Mouse (Mus musculus) midbrain, embryonic 11.5 days (tissue): ENCODE results near the gene Kdm1b. TPM values are rescaled to one million over a fixed set of nuclear protein-coding genes. Genes with fewer than 3 reads are reported as not detected.

Experiments used
- ATAC-seq: fragments of 200-750 bp; cut with Nextera tagmentation; 2 replicates; pipeline ENCODE4 v1.8.0; 2017; ENCODE audit warnings: moderate TSS enrichment, moderate library complexity; ENCODE audit not compliant: low FRiP score
- DNase-seq: peaks from one replicate; pipeline ENCODE4 v3.0.0; 2015; ENCODE audit warnings: low spot score; ENCODE audit errors: missing footprints
- H3K27ac ChIP-seq: fragments of 300-500 bp; sonication (generic); 2 replicates; pipeline ENCODE4 v1.5.1; 2014; ENCODE audit warnings: low read depth, low read length
- H3K27me3 ChIP-seq: fragments of 300-500 bp; sonication (generic); 2 replicates; pipeline ENCODE4 v1.6.1; 2014; ENCODE audit warnings: mild to moderate bottlenecking, low read length, moderate library complexity, mixed read lengths; ENCODE audit not compliant: control insufficient read depth, insufficient read depth
- H3K36me3 ChIP-seq: fragments of 300-500 bp; sonication (generic); 2 replicates; pipeline ENCODE4 v1.6.1; 2014; ENCODE audit warnings: mild to moderate bottlenecking, low read length, moderate library complexity, mixed read lengths; ENCODE audit not compliant: control insufficient read depth, insufficient read depth
- H3K4me1 ChIP-seq: fragments of 300-500 bp; sonication (generic); 2 replicates; pipeline ENCODE4 v1.6.1; 2014; ENCODE audit warnings: low read length; ENCODE audit not compliant: control insufficient read depth, insufficient read depth
- H3K4me2 ChIP-seq: fragments of 300-500 bp; sonication (generic); 2 replicates; pipeline ENCODE4 v1.6.1; 2014; ENCODE audit warnings: mild to moderate bottlenecking, moderate library complexity
- H3K4me3 ChIP-seq: fragments of 300-500 bp; sonication (generic); 2 replicates; pipeline ENCODE4 v1.5.1; 2014; ENCODE audit warnings: low read depth, low read length
- H3K9ac ChIP-seq: fragments of 300-500 bp; sonication (generic); 2 replicates; pipeline ENCODE4 v1.6.1; 2014; ENCODE audit warnings: low read length
- H3K9me3 ChIP-seq: fragments of 300-500 bp; sonication (generic); 2 replicates; pipeline ENCODE4 v1.6.1; 2016; ENCODE audit warnings: low read length; ENCODE audit not compliant: control insufficient read depth
- WGBS: fragments of 180-500 bp; shearing (Covaris S2); extraction: QIAGEN DNeasy Blood & Tissue Kit; methylation state at CpG from one replicate; pipeline ENCODE4 v1.1.7; 2014; 5-methylcytosine and 5-hydroxymethylcytosine counted together
- polyA plus RNA-seq: library from polyadenylated mRNA; unstranded; fragments of >200 nt; fragmentation: Nextera tagmentation; extraction: Ambion mirVana; gene quantifications from 2 replicates; pipeline ENCODE4 v1.2.1, GENCODE M21; 2014

Gene Kdm1b
- polyA plus RNA-seq, 1 experiment from 2014 or later, result 20.2 TPM

DNA sequence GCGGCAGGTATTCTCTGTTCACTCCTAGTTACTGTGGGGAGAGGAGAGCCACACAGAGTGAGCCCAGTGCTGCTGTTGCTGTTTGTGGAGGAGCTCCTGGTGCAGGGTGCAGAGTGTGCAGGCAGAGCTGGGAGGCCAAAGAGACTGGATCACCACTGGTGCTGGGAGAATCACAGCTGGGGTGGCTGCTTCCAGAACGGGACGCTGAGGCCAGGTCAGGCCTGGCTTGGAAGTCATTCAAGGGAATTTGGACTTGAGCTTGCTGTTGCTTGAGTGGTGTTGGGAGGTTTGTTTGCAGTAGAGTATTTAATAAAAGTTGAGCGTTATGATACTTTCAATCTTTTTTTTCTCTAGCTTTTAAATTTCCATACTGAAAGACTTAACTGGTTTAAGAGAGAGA, 4.7 kb downstream of the Kdm1b start:
- H3K4me1 ChIP-seq, result peaks cover 7% of the 10 kb centered on the region
- no peak overlapping the region for H3K9ac ChIP-seq
- ATAC-seq (no peak), DNase-seq (no peak)
- no peaks in the 10 kb centered on the region for H3K27me3 ChIP-seq
- no peak overlapping the region for H3K4me3 ChIP-seq
- H3K27ac ChIP-seq, result no peak overlapping the region
- no peaks in the 10 kb centered on the region for H3K9me3 ChIP-seq
- H3K36me3 ChIP-seq, result peaks cover 4% of the 10 kb centered on the region; the same call in 1 of the 2 replicates
- WGBS, result 96% methylated on average over 4 of the region's 4 CpGs
- no peak overlapping the region for H3K4me2 ChIP-seq

DNA sequence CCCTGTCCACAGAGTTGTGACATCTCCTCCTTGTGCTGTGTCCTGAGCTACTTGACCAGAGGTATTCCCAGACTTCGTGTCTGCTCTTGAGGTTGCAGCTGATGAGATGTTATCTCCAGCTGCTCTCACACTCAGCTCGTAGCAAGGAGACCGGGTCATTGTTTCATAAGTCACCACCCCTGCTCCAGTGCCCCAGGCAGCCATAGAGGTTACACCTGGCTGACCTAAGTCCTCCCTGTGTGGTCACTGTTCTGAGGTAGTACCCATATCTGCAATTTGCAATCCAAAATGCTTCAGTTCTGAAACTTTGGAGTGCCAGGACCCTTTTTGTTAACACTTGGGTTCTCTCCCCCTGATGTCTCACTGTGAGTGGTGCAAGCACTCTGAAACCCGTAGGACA, 6.7 kb downstream of the Kdm1b start:
- ATAC-seq, result no peak
- no peak overlapping the region for H3K27ac ChIP-seq
- H3K9me3 ChIP-seq, result no peaks in the 10 kb centered on the region
- no peak overlapping the region for H3K4me3 ChIP-seq
- no peaks in the 10 kb centered on the region for H3K27me3 ChIP-seq
- peaks cover 2% of the 10 kb centered on the region; the same call in 1 of the 2 replicates for H3K4me1 ChIP-seq
- peaks cover 6% of the 10 kb centered on the region; the same call in 1 of the 2 replicates for H3K36me3 ChIP-seq
- DNase-seq, result no peak
- H3K4me2 ChIP-seq, result no peak overlapping the region
- WGBS, result 84% methylated on average over 4 of the region's 4 CpGs
- H3K9ac ChIP-seq, result no peak overlapping the region

DNA sequence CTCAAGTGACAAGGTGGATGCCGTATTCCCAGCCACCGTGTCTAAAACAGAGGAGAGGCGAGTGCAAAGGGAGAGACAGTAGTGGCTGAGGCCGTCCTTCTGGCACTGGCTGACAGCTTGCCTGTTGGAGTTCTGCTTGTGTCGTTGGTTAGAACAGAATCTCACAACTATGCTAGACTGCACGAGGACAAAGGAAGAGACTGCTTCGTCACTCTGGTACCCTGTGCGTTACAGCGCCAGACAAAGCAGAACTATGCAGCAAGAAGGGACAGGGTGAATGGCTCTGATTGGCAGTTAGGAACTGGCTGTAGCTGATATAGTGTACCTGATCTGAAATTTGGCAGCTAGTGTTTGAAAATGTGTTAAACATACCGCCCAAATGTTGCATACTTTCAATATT, 10.7 kb downstream of the Kdm1b start:
- H3K9ac ChIP-seq, result no peak overlapping the region
- no peaks in the 10 kb centered on the region for H3K27me3 ChIP-seq
- no peak for DNase-seq
- peaks cover 5% of the 10 kb centered on the region; the same call in 1 of the 2 replicates for H3K36me3 ChIP-seq
- WGBS, result 47% methylated on average over 10 of the region's 10 CpGs
- no peak for ATAC-seq
- no peaks in the 10 kb centered on the region for H3K9me3 ChIP-seq
- peaks cover 2% of the 10 kb centered on the region; the same call in 1 of the 2 replicates for H3K4me1 ChIP-seq
- no peak overlapping the region for H3K4me3 ChIP-seq
- no peak overlapping the region for H3K27ac ChIP-seq
- H3K4me2 ChIP-seq, result no peak overlapping the region

DNA sequence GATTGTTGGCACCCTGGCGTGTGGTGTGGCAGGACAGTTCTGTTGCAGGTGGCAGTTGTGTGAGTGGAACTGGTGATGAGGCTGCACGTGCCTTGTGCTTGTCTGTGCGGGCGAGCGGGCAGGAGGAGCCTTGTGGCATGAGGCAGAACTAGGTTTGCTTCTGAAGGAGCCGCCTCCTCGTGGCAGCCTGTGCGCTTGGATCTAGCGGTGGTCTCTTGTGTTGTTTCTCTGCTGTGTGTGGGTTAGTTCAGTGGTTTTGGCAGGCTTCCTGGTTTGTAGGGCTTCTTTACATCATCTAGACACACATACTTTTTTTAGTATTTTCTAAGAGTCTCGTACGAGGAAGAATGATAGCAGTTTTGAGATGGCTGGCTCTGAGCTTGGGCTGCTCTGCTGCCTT, 12.8 kb downstream of the Kdm1b start:
- H3K36me3 ChIP-seq, result peaks cover 6% of the 10 kb centered on the region; the same call in 1 of the 2 replicates
- no peak for ATAC-seq
- peaks cover 2% of the 10 kb centered on the region; the same call in 1 of the 2 replicates for H3K4me1 ChIP-seq
- no peaks in the 10 kb centered on the region for H3K27me3 ChIP-seq
- WGBS, result 93% methylated on average over 11 of the region's 11 CpGs
- H3K9ac ChIP-seq, result no peak overlapping the region
- no peak for DNase-seq
- no peak overlapping the region for H3K27ac ChIP-seq
- no peaks in the 10 kb centered on the region for H3K9me3 ChIP-seq
- H3K4me2 ChIP-seq, result no peak overlapping the region
- H3K4me3 ChIP-seq, result no peak overlapping the region

DNA sequence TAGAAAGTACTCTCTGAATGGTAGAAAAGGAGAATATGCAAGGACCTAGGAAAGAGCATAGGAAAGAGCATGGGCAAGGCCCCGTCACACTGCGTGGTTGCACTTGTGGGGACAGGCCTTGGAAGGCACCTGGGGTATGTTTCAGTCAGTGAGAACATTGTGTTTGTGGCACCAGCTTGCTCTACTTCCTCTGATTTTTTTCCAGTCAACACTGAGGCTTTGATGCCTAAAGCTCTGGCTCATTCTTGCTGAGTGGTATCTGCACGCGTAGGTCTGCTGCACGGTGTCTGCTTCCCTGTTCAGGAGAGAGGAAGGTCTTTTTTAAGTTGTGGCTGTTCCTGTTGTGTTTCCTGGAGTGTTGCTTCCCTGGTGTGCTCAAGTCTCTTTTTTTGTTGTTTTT, 13.5 kb downstream of the Kdm1b start:
- H3K9ac ChIP-seq, result no peak overlapping the region
- H3K4me1 ChIP-seq, result peaks cover 2% of the 10 kb centered on the region; the same call in 1 of the 2 replicates
- H3K36me3 ChIP-seq, result peaks cover 6% of the 10 kb centered on the region; the same call in 1 of the 2 replicates
- ATAC-seq (no peak), DNase-seq (no peak)
- WGBS, result 94% methylated on average over 5 of the region's 5 CpGs
- H3K9me3 ChIP-seq, result no peaks in the 10 kb centered on the region
- no peak overlapping the region for H3K4me3 ChIP-seq
- no peaks in the 10 kb centered on the region for H3K27me3 ChIP-seq
- no peak overlapping the region for H3K4me2 ChIP-seq
- H3K27ac ChIP-seq, result no peak overlapping the region

DNA sequence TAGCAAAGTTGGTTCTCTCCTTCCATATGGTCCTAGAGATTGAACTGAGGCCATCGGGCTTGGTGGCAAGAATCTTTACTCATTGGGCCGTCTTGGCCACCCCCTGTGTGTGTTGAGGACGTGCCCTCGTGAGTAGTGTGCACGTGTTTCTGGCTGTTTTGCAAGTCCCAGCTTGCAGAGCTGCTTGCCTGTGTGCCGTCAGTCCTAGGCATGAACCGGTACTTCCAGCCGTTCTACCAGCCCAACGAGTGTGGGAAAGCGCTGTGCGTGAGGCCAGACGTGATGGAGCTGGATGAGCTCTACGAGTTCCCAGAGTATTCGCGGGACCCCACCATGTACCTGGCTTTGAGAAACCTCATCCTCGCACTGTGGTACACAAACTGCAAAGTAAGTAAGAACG, 19.5 kb downstream of the Kdm1b start:
- no peak for DNase-seq
- no peak for ATAC-seq
- H3K27me3 ChIP-seq, result no peaks in the 10 kb centered on the region
- H3K4me3 ChIP-seq, result no peak overlapping the region
- 96% methylated on average over 17 of the region's 17 CpGs for WGBS
- no peak overlapping the region for H3K4me2 ChIP-seq
- H3K4me1 ChIP-seq, result no peaks in the 10 kb centered on the region
- H3K36me3 ChIP-seq, result peaks cover 4% of the 10 kb centered on the region; the same call in 1 of the 2 replicates
- no peak overlapping the region for H3K9ac ChIP-seq
- no peak overlapping the region for H3K27ac ChIP-seq
- no peaks in the 10 kb centered on the region for H3K9me3 ChIP-seq

DNA sequence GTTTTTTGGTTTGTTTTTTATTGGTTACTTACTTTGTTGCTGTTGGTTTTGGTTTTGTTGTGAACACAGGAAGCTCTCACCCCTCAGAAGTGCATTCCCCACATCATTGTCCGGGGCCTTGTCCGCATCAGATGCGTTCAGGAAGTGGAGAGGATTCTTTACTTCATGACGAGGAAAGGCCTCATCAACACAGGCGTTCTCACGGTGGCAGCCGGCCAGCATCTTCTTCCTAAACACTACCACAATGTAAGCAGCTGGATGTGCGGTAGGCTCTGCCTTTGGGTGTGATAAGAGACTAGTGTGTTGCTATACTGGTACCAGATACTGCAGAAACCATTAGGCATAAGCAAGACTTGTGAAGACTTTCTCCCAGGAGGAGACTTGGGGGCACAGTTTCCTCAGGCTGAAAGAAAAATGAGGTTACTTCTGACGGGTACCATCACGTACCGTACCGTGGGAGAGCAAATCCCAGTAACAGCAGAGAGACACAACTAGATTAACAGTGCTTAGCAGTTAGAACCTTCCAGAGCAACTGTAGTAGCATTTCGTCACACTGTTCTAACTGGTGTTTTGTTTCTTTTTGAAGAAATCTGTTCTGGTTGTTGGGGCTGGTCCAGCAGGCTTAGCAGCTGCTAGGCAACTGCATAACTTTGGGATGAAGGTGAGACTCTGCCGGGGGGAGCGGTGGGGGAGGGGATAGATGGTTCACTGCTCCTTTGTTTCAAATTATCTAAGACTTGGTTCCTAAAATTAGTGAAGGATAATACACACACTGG, 20.9 kb downstream of the Kdm1b start:
- 91% methylated on average over 15 of the region's 15 CpGs for WGBS
- ATAC-seq, result no peak
- Histone ChIP-seq H3K4me3 (no peak overlapping the region), H3K36me3 (peaks cover 4% of the 10 kb centered on the region; the same call in 1 of the 2 replicates), H3K9ac (no peak overlapping the region), H3K4me1 (no peaks in the 10 kb centered on the region), H3K9me3 (no peaks in the 10 kb centered on the region), H3K27me3 (no peaks in the 10 kb centered on the region), H3K27ac (no peak overlapping the region), H3K4me2 (no peak overlapping the region)
- no peak for DNase-seq

DNA sequence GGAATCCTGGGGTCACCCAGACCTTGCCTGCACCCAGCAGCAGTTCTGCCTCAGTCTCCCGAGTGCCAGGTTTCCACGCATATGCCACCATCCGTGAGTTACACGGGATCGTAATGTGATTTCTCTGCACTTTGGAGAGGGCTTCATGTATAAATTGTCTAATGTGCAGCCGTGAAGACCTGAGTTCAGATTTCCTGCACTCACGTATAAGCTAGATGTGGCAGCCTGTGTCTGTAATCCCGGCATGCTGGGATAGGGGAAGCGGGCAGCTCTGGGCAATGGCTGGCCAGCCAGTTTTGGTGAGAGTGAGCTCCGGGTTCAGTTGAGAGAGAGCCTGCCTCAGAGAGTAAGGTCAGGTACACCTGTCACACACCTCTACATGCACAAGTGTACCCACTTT, 23.2 kb downstream of the Kdm1b start:
- Histone ChIP-seq H3K27ac (no peak overlapping the region), H3K9ac (no peak overlapping the region), H3K4me2 (no peak overlapping the region), H3K4me1 (no peaks in the 10 kb centered on the region), H3K27me3 (no peaks in the 10 kb centered on the region), H3K4me3 (no peak overlapping the region), H3K9me3 (no peaks in the 10 kb centered on the region), H3K36me3 (no peaks in the 10 kb centered on the region; the same call in 1 of the 2 replicates)
- ATAC-seq (no peak), DNase-seq (no peak)
- WGBS, result 95% methylated on average over 10 of the region's 10 CpGs

DNA sequence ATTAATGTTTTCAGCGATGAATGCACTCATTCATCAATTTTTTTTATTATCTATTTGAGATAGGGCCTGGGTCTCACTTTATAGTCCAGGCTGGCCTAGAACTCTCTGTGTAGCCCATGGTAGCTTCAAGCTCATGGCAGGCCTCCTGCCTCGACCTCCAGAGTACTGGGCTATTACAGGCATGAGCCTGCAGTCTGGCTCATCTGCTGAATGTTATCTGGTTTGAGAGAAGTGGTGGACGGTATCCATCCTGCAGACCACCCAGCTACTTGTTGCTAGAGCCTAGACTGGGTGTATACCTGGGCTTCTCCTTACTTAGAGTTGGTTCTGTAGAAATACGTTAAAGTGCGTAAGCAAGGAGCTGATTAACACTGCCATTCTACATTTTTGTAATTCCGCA, 23.7 kb downstream of the Kdm1b start:
- Histone ChIP-seq H3K9me3 (no peaks in the 10 kb centered on the region), H3K27me3 (no peaks in the 10 kb centered on the region), H3K36me3 (no peaks in the 10 kb centered on the region; the same call in 1 of the 2 replicates), H3K4me2 (no peak overlapping the region), H3K4me3 (no peak overlapping the region), H3K9ac (no peak overlapping the region), H3K27ac (no peak overlapping the region), H3K4me1 (no peaks in the 10 kb centered on the region)
- 90% methylated on average over 6 of the region's 6 CpGs for WGBS
- ATAC-seq (no peak), DNase-seq (no peak)
